Mouse (Mus musculus): Measurements from ENCODE around the gene Ormdl2.
"Not testable (repeated sequence)": the region's sequence is repeated elsewhere in the genome, so short reads cannot be mapped to it uniquely, and the experiment has no call there.

Gene Ormdl2

GRCm38 (mm10) chr10:128821358-128822056, at the start of gene Ormdl2:
TSS of gene Ormdl2 (minus strand) at chr10:128821645.
- DNase-seq (ENCODE audit: low spot score) = peak; percentile 99

- no peak for DNase-seq (ENCODE audit: low spot score)
Observed at GRCm38 (mm10) chr10:128870341-128870740, 48.9 kb upstream of the Ormdl2 start.

- DNase-seq (ENCODE audit: low spot score) = no peak
Observed at GRCm38 (mm10) chr10:128866518-128866917, 45.1 kb upstream of the Ormdl2 start.

GRCm38 (mm10) chr10:128866042-128866441, 44.6 kb upstream of the Ormdl2 start:
- no peak for DNase-seq (ENCODE audit: low spot score)

- no peak for DNase-seq (ENCODE audit: low spot score)
Observed at GRCm38 (mm10) chr10:128861176-128861575, 39.7 kb upstream of the Ormdl2 start.

GRCm38 (mm10) chr10:128850339-128850738, 28.9 kb upstream of the Ormdl2 start:
- no peak for DNase-seq (ENCODE audit: low spot score)

- no peak for DNase-seq (ENCODE audit: low spot score)
Observed at GRCm38 (mm10) chr10:128848426-128848825, 27.0 kb upstream of the Ormdl2 start.

- no peak for DNase-seq (ENCODE audit: low spot score)
Observed at GRCm38 (mm10) chr10:128846664-128847063, 25.2 kb upstream of the Ormdl2 start.

GRCm38 (mm10) chr10:128845516-128845915, 24.1 kb upstream of the Ormdl2 start:
- DNase-seq (ENCODE audit: low spot score) = peak; percentile 22

- DNase-seq (ENCODE audit: low spot score) = no peak
Observed at GRCm38 (mm10) chr10:128843260-128843659, 21.8 kb upstream of the Ormdl2 start.

- DNase-seq (ENCODE audit: low spot score) = no peak
Observed at GRCm38 (mm10) chr10:128840612-128841011, 19.2 kb upstream of the Ormdl2 start.

- DNase-seq (ENCODE audit: low spot score) = no peak
Observed at GRCm38 (mm10) chr10:128839434-128839833, 18.0 kb upstream of the Ormdl2 start.

- DNase-seq (ENCODE audit: low spot score) = no peak
Observed at GRCm38 (mm10) chr10:128837400-128837799, 16.0 kb upstream of the Ormdl2 start.

GRCm38 (mm10) chr10:128823821-128824220, 2.4 kb upstream of the Ormdl2 start:
- DNase-seq (ENCODE audit: low spot score) = no peak

- DNase-seq (ENCODE audit: low spot score) = not testable (repeated sequence)
Observed at GRCm38 (mm10) chr10:128823087-128823486, 1.6 kb upstream of the Ormdl2 start.

- DNase-seq (ENCODE audit: low spot score) = no peak
Observed at GRCm38 (mm10) chr10:128822135-128822534, 690 bp upstream of the Ormdl2 start.

- DNase-seq (ENCODE audit: low spot score) = peak; percentile 25
Observed at GRCm38 (mm10) chr10:128820217-128820616, 1.2 kb downstream of the Ormdl2 start.

GRCm38 (mm10) chr10:128817033-128817432, 4.4 kb downstream of the Ormdl2 start, which contains the start of gene Sarnp:
TSS of gene Sarnp (plus strand) at chr10:128817333.
- DNase-seq (ENCODE audit: low spot score) = no peak

- DNase-seq (ENCODE audit: low spot score) = no peak
Observed at GRCm38 (mm10) chr10:128807018-128807417, 14.4 kb downstream of the Ormdl2 start.

GRCm38 (mm10) chr10:128806086-128806485, 15.4 kb downstream of the Ormdl2 start:
- no peak for DNase-seq (ENCODE audit: low spot score)

GRCm38 (mm10) chr10:128805092-128806000, 16.1 kb downstream of the Ormdl2 start:
- peak; percentile 70 for DNase-seq (ENCODE audit: low spot score)

GRCm38 (mm10) chr10:128804271-128805091, 17.0 kb downstream of the Ormdl2 start, which contains the start of gene Tmem198b:
TSS of gene Tmem198b (minus strand) at chr10:128804370.
- DNase-seq (ENCODE audit: low spot score) = peak; percentile 71

Measured in layer of hippocampus, adult 9-10 months (tissue).